Mouse (Mus musculus): ENCODE measurements around the gene AI182371.

The AI182371 gene

GRCm38 (mm10) chr2:35067117-35067516, 34.2 kb downstream of the AI182371 start:
- no peak for DNase-seq

- DNase-seq = no peak
Observed at GRCm38 (mm10) chr2:35066525-35067082, 34.7 kb downstream of the AI182371 start.

GRCm38 (mm10) chr2:35063333-35064030, 37.9 kb downstream of the AI182371 start:
- no peak for DNase-seq

GRCm38 (mm10) chr2:35061338-35061737, 40.0 kb downstream of the AI182371 start, which contains the start of gene Hc:
Gene Hc, minus strand, starts transcription at chr2:35061438.
- no peak for DNase-seq

- DNase-seq = no peak
Observed at GRCm38 (mm10) chr2:35060897-35061296, 40.4 kb downstream of the AI182371 start.

- no peak for DNase-seq
Observed at GRCm38 (mm10) chr2:35060256-35060655, 41.1 kb downstream of the AI182371 start.

GRCm38 (mm10) chr2:35058325-35058724, 43.0 kb downstream of the AI182371 start:
- DNase-seq = no peak

GRCm38 (mm10) chr2:35057243-35057642, 44.1 kb downstream of the AI182371 start:
- DNase-seq = no peak

GRCm38 (mm10) chr2:35048851-35049250, 52.5 kb downstream of the AI182371 start:
- DNase-seq = peak; percentile 30 to 56

- peak; percentile 22 to 23 for DNase-seq
Observed at GRCm38 (mm10) chr2:35044956-35045355, 56.4 kb downstream of the AI182371 start.

- no peak for DNase-seq
Observed at GRCm38 (mm10) chr2:35038580-35039375, 62.6 kb downstream of the AI182371 start.

Data from cerebellum, postnatal 10 days (tissue).